Mouse (Mus musculus) small intestine, adult 2 months (tissue): ENCODE measurements around the gene Gpr6.

Source experiments
- CTCF ChIP-seq: fragments of 200-500 bp; IDR thresholded peaks from 2 replicates; pipeline ENCODE4 v1.5.1; 2012; ENCODE audit warnings: low read depth, mild to moderate bottlenecking, control low read depth, inconsistent platforms, low read length, moderate library complexity, mixed read lengths; ENCODE audit not compliant: insufficient replicate concordance, insufficient read length; ENCODE audit errors: extremely low read depth
- POLR2A ChIP-seq: fragments of 200-500 bp; IDR thresholded peaks from 2 replicates; pipeline ENCODE4 v1.6.1; 2012; ENCODE audit warnings: low read depth, mild to moderate bottlenecking, control low read depth, inconsistent platforms, low read length, moderate library complexity

DNA sequence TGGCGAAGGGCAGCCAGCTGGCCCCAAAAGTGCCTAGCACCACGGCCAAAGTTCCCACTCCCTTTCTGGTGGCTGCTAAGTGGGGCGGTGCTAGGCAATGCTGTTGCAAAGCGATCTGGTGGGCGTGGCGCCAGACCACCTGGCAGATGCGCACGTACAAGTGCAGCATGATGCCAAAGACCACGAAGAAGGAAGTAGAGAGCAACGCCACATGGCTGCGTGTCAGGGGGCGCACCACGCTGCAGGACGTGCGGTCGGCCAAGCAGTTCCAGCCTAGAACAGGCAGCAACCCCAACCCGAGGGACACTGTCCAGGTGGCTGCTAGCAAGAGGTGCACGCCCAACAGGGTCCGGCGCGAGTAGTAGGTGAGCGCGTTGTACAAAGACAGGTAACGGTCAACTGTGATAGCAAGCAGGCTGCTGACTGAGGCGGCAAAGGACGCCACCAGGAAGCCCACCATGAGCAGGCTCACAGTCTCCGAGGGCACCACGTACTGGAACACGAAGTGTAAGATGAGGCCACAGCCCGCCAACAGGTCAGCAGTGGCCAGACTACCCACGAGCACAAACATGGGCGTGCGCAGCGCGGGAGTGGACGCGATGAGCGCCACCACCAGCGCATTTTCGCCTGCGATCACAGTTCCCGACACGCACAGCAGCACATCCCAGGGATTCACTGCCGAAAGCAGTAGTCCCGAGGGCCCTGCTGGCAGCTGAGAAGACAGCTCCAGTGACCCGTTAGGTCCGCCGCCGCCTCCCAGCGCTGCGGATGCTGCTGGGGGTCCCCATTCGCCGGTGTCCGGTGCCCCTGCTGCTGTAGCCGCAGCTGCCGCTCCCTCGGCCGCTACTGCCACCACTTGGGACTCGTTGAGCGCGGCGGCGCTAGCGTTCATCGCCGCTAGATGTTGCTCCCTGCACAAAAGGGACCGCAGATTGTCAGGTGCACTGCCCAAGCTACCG is 1.1 kb downstream of the Gpr6 start:
- TF ChIP-seq CTCF, result no peak
- TF ChIP-seq POLR2A, result no peak
